Mouse (Mus musculus): Measurements from ENCODE around the gene Olfr6. TPM values are rescaled to one million over a fixed set of nuclear protein-coding genes. Genes with fewer than 3 reads are reported as not detected.

The Olfr6 gene
- polyA plus RNA-seq, 1 experiment from 2014 or later: not detected

Other genes with a start within 250 kb of the Olfr6 start
- gene Olfr695, start 247.5 kb downstream of the Olfr6 start, polyA plus RNA-seq (2016; fragmentation: Nextera tagmentation; extraction: Ambion mirVana): not detected in 2 replicates
- gene Olfr697, start 221.5 kb downstream of the Olfr6 start, polyA plus RNA-seq (2016; fragmentation: Nextera tagmentation; extraction: Ambion mirVana): not detected in 2 replicates
- gene Olfr698, start 208.5 kb downstream of the Olfr6 start, polyA plus RNA-seq (2016; fragmentation: Nextera tagmentation; extraction: Ambion mirVana): not detected in 2 replicates
- gene Olfr699, start 170.7 kb downstream of the Olfr6 start, polyA plus RNA-seq (2016; fragmentation: Nextera tagmentation; extraction: Ambion mirVana): not detected in 2 replicates
- gene Olfr700, start 155.1 kb downstream of the Olfr6 start, polyA plus RNA-seq (2016; fragmentation: Nextera tagmentation; extraction: Ambion mirVana): not detected in 2 replicates
- not detected in 2 replicates for gene Olfr701, start 149.8 kb downstream of the Olfr6 start, polyA plus RNA-seq (2016; fragmentation: Nextera tagmentation; extraction: Ambion mirVana)
- gene Olfr702, start 130.0 kb downstream of the Olfr6 start, polyA plus RNA-seq (2016; fragmentation: Nextera tagmentation; extraction: Ambion mirVana): not detected in 2 replicates
- gene Olfr703, start 120.6 kb downstream of the Olfr6 start, polyA plus RNA-seq (2016; fragmentation: Nextera tagmentation; extraction: Ambion mirVana): not detected in 2 replicates
- not detected in 2 replicates for gene Olfr704, start 100.8 kb downstream of the Olfr6 start, polyA plus RNA-seq (2016; fragmentation: Nextera tagmentation; extraction: Ambion mirVana)
- gene Olfr705, start 87.0 kb downstream of the Olfr6 start, polyA plus RNA-seq (2016; fragmentation: Nextera tagmentation; extraction: Ambion mirVana): not detected in 2 replicates
- gene Olfr706, start 75.8 kb downstream of the Olfr6 start, polyA plus RNA-seq (2016; fragmentation: Nextera tagmentation; extraction: Ambion mirVana): not detected in 2 replicates
- gene Olfr707, start 62.7 kb downstream of the Olfr6 start, polyA plus RNA-seq (2016; fragmentation: Nextera tagmentation; extraction: Ambion mirVana): not detected in 2 replicates
- gene Olfr1532-ps1, start 55.9 kb downstream of the Olfr6 start, polyA plus RNA-seq (2016; fragmentation: Nextera tagmentation; extraction: Ambion mirVana): not detected in 2 replicates
- gene Olfr709-ps1, start 31.7 kb downstream of the Olfr6 start, polyA plus RNA-seq (2016; fragmentation: Nextera tagmentation; extraction: Ambion mirVana): not detected in 2 replicates
- gene Olfr710, start 15.6 kb downstream of the Olfr6 start, polyA plus RNA-seq (2016; fragmentation: Nextera tagmentation; extraction: Ambion mirVana): not detected in 2 replicates
- gene Olfr711, start 11.5 kb upstream of the Olfr6 start, polyA plus RNA-seq (2016; fragmentation: Nextera tagmentation; extraction: Ambion mirVana): not detected in 2 replicates
- gene Olfr2, start 42.1 kb upstream of the Olfr6 start, polyA plus RNA-seq (2016; fragmentation: Nextera tagmentation; extraction: Ambion mirVana): not detected in 2 replicates
- not detected in 2 replicates for gene Olfr713, start 67.2 kb upstream of the Olfr6 start, polyA plus RNA-seq (2016; fragmentation: Nextera tagmentation; extraction: Ambion mirVana)
- gene Olfr714, start 107.0 kb upstream of the Olfr6 start, polyA plus RNA-seq (2016; fragmentation: Nextera tagmentation; extraction: Ambion mirVana): not detected in 2 replicates
- gene Olfr17, start 129.3 kb upstream of the Olfr6 start, polyA plus RNA-seq (2016; fragmentation: Nextera tagmentation; extraction: Ambion mirVana): not detected in 2 replicates
- gene Olfr715b, start 146.4 kb upstream of the Olfr6 start, polyA plus RNA-seq (2016; fragmentation: Nextera tagmentation; extraction: Ambion mirVana): not detected in 2 replicates
- not detected in 2 replicates for gene Olfr715, start 167.1 kb upstream of the Olfr6 start, polyA plus RNA-seq (2016; fragmentation: Nextera tagmentation; extraction: Ambion mirVana)
- not detected in 2 replicates for gene Olfr716, start 174.4 kb upstream of the Olfr6 start, polyA plus RNA-seq (2016; fragmentation: Nextera tagmentation; extraction: Ambion mirVana)
- gene Nlrp14, start 203.1 kb upstream of the Olfr6 start, polyA plus RNA-seq (2016; fragmentation: Nextera tagmentation; extraction: Ambion mirVana): not detected in 2 replicates
- not detected in 2 replicates for gene Rbmxl2, start 245.5 kb upstream of the Olfr6 start, polyA plus RNA-seq (2016; fragmentation: Nextera tagmentation; extraction: Ambion mirVana)

Data from forebrain, embryonic 10.5 days (tissue).